Mouse (Mus musculus) embryonic fibroblast, embryonic 13.5 days (primary cell): ENCODE data around the gene Txlna. TPM values are rescaled to one million over a fixed set of nuclear protein-coding genes. Genes with fewer than 3 reads are reported as not detected.

Source experiments
- H3K27ac ChIP-seq: 2 replicates; pipeline ENCODE4 v1.5.1; 2012; ENCODE audit warnings: low read length, control low read depth, inconsistent platforms; ENCODE audit not compliant: insufficient read depth
- H3K4me1 ChIP-seq: 2 replicates; pipeline ENCODE4 v1.6.1; 2011; ENCODE audit warnings: low read length; ENCODE audit not compliant: control insufficient read depth, insufficient read depth
- H3K4me3 ChIP-seq: 2 replicates; pipeline ENCODE4 v1.5.1; 2011; ENCODE audit warnings: mild to moderate bottlenecking, control low read depth, low read length; ENCODE audit not compliant: insufficient read depth
- CTCF ChIP-seq: IDR thresholded peaks from 2 replicates; pipeline ENCODE4 v1.5.1; 2011; ENCODE audit warnings: mild to moderate bottlenecking, control low read depth, low read length, moderate library complexity, borderline replicate concordance; ENCODE audit not compliant: insufficient read depth
- POLR2A ChIP-seq: IDR thresholded peaks from 2 replicates; pipeline ENCODE4 v1.6.1; 2011; ENCODE audit warnings: low read depth, mild to moderate bottlenecking, control low read depth, low read length, moderate library complexity
- polyA plus RNA-seq: library from polyadenylated mRNA; stranded (reverse); fragments of >200 nt; gene quantifications from 2 replicates; pipeline ENCODE4 v1.2.4, GENCODE M21; 2011; ENCODE audit warnings: low read depth; ENCODE audit not compliant: missing spikeins, insufficient read length

Gene Txlna
- polyA plus RNA-seq, 1 experiment, result 56.2 TPM

DNA sequence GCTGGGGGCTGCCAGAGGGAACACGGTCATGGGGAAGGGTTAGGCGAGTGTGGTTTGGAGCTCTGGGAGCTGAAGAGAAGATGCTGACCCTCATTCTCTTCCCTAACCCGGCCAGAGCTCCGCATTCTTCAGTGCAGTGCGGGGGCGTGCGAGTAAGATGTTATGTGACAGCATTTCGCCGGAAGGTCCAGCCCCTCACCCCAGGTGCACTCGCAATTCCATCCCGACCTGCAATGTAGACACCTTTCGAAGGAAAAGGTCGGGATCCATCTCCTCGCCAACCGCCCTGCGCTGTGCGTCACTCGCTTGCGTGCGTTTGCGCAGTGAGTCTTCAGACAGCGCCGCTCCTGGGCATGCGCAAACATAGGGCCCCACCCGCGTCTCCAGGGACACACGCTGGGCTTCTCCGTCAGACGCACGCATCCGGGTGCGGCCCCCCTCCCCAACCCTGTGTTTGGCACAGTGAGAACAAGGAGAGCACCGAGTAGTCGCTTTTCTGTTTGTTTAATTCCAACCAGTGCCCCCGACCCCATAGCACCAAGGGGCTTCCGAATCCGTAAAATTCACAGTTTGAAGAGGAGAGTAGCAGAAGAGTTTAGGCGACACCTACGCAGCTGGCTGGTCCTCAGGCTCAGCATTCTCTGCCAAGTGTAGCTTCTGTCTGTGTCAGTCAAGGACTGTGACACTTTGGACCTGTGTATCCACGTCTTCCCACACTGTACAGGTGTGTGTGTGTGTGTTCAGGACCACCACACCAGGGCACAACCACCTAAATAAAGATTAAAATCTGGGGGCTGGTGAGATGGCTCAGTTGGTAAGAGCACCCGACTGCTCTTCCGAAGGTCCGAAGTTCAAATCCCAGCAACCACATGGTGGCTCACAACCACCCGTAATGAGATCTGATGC is 21.8 kb downstream of the Txlna start, which contains the start of gene Iqcc:
Gene Iqcc (minus strand): TSS at position 314 of the 906 bp plus-strand sequence.
- H3K4me1 ChIP-seq, result peaks cover 2% of the 10 kb centered on the region; the same call in 1 of the 2 replicates
- H3K27ac ChIP-seq, result peak within 1 kb of the TSS; percentile 19
- TF ChIP-seq CTCF, result no peak
- peak; percentile 99 for TF ChIP-seq POLR2A
- peak within 1 kb of the TSS; percentile 60 for H3K4me3 ChIP-seq

DNA sequence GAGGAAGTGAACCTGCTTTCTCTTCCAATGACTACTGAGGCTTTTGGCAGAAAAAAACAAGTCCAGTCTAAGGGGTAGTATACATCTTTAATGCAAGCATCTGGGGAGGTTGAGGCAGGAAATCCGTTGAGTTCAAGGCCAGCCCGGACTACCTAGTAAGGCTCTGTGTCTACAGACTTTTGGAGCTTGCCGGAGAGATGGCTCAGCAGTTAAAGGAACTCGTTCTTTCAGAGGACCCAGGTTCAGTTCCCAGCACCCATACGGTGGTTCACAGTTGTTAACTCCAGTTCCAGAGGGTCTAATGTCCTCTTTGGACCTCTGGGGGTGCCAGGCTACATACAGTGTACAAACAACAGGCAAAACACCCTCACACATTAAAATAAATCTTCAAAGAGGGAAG is 22.8 kb downstream of the Txlna start:
- Histone ChIP-seq H3K4me1 (peaks cover 1% of the 10 kb centered on the region; the same call in 1 of the 2 replicates), H3K27ac (no peak overlapping the region), H3K4me3 (peak overlapping the region; percentile 60)
- TF ChIP-seq POLR2A, result no peak
- TF ChIP-seq CTCF, result no peak

DNA sequence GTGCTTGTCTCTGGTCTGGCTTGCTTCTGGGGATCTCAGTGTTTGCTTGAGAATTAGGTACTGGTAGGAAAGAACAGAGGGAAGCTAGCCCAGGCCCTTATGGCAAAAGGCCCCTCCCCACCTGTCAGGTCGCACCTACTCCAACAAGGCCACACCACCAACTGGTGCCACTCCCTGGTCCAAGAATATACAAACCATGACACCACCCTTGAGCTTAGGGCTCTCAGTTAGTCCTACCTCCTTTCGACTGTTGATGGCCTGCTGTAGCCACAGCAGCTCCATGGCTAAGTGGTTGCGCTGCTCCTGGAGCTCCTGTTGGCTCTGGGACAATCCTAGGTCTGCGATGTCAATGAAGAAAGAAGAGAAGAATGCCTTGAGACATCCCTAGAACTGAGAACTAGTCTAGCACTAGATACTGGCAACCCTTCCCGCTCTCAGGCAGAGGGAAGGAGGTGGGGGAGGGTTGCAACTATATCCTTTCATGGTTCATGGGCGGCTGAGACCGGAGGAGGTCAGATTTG is 23.7 kb downstream of the Txlna start:
- TF ChIP-seq CTCF (no peak), POLR2A (no peak)
- Histone ChIP-seq H3K4me1 (no peaks in the 10 kb centered on the region), H3K4me3 (no peak overlapping the region), H3K27ac (no peak overlapping the region)

DNA sequence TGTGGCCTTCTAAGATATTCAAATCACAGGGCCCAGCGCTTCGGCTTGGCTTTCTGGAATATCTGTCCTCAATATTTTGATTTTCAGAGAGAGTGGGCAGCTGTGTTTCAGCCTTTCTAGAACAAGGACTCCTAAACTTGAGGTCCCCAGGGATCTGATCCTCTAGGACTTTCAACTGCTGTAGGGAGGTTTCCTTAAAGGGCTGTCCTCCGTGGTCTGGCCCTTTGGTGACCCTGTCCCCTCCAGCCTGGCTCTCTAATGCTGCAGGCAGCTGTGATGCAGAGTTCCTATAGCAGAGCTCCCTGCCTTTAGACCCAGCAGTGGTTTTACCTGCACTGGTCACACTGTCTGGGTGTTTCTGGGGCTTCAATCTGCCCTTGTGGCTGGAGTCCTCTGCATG is 24.2 kb downstream of the Txlna start:
- H3K4me1 ChIP-seq, result no peaks in the 10 kb centered on the region
- no peak for TF ChIP-seq CTCF
- no peak for TF ChIP-seq POLR2A
- no peak overlapping the region for H3K27ac ChIP-seq
- no peak overlapping the region for H3K4me3 ChIP-seq

DNA sequence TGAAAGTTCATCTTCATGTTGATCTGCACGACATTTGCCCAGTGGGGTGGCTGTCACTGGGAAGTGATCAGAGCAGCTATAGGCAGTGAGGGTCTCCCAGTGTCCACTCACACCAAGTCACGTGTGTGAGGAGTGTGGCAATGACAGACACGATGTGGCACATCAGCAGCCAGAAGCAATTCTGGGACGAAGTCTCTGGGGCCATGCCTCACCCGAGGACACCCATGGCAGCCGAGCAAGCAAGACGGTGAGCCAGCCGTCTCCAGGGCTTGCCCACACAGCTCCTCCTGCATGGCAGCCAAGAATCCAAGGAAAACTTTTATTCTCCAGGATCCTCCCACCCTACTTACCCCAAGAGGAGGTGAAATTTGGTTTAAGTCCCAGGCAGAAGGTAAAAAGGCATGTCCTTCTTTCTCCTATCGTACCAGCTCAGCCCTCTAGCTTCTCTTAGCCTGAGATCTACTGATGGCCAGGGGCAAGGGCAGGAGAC is 25.0 kb downstream of the Txlna start:
- TF ChIP-seq POLR2A (no peak), CTCF (no peak)
- no peak overlapping the region for H3K4me3 ChIP-seq
- H3K4me1 ChIP-seq, result no peaks in the 10 kb centered on the region
- H3K27ac ChIP-seq, result no peak overlapping the region

DNA sequence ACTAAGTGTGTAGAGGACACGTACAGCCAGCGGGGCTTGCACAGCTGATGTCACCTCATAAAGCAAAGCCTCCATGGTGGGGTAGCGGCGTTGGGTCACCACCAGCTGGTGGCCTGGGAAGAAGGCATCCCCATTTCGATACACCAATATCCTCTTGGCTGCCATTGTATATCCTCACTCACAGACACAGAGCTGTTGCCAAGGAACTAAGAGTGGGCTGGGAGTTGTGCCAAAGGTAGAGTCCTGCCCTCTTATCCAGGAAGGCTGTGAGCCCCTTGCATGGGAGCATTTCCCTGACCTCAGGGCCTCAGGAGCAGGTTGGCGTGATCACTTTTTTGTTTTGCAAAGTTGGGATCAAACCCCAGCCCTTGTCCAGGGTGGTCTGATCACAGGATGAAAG is 26.8 kb downstream of the Txlna start, which contains the start of gene Dcdc2b:
Gene Dcdc2b (minus strand): TSS at position 165 of the 400 bp plus-strand sequence.
- TF ChIP-seq POLR2A (no peak), CTCF (no peak)
- Histone ChIP-seq H3K4me3 (no peak within 1 kb of the TSS), H3K27ac (no peak within 1 kb of the TSS), H3K4me1 (no peaks in the 10 kb centered on the region)

DNA sequence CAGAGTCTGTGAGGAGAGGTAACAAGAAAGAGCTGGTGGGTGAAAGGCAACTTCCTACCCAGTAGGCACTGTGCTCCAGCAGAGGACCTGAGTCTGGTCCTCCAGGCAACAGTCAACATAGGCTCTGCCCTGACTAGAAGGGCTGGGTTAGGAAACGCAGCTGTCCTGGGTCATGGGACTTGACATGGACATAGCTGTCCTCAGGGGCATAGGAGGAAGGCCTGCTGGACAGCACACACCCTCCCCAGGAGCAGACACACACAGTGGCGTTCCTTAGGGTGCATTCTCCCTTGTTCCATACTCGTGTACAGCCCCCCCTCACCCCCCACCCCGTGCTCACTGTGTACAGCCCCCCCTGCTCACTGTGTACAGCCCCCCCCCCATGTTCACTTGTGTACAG is 30.4 kb downstream of the Txlna start:
- H3K4me3 ChIP-seq, result no peak overlapping the region
- no peak overlapping the region for H3K27ac ChIP-seq
- TF ChIP-seq POLR2A (no peak), CTCF (no peak)
- H3K4me1 ChIP-seq, result no peaks in the 10 kb centered on the region

DNA sequence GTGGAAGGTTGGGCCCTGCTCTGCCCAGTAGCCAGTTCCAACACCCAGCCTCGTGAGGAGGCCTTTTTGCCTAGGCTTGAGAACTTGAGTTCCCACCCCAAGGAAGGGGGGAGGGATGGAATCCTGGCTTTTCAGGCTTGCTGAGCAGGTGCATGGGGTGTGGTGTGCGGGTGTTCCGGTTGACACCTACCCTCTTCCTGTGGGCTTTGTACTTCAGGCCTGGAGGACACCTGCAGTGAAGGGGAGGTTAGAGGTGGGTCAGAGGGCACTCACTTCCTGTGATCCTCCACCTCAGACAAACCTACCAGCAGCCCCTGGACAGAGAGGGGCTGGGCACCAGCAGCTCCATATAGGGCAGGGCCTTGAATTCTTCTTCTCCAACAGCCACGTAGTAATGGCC is 30.8 kb downstream of the Txlna start:
- Histone ChIP-seq H3K27ac (no peak overlapping the region), H3K4me3 (no peak overlapping the region), H3K4me1 (no peaks in the 10 kb centered on the region)
- TF ChIP-seq CTCF (no peak), POLR2A (no peak)

DNA sequence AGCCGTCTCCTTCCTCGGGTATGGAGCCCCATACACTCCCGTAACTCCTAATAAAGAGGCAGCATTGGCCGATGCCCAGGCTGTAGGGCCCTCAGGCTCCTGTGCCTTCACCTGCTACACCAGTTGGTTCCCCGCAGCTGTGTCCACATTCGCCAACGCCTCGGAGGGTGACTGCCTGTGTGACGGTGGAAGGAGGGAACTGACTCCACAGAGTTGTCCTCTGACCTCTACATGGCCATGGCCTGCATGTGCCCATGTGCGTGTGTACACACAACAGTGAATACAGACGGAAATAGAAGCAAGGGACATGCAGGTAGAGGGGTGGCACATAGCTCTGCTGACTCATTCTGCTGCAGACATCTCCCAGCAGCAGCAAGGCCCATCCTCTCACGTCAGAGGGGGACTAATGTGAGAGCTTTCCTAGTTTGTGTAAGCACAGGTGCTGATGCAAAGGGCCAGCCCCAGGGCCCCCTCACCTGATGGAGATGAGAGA is 31.7 kb downstream of the Txlna start:
- H3K4me1 ChIP-seq, result no peaks in the 10 kb centered on the region

More for the DNA sequence above, 31.7 kb downstream of the Txlna start:
- TF ChIP-seq CTCF, result no peak
- TF ChIP-seq POLR2A, result no peak
- Histone ChIP-seq H3K27ac (no peak overlapping the region), H3K4me3 (no peak overlapping the region)
